Mouse (Mus musculus) kidney, postnatal 10 days (tissue): Measurements from ENCODE around the gene Ptpdc1.

Experiments
- DNase-seq: peaks from one replicate; pipeline ENCODE4 v3.0.0; 2021; ENCODE audit warnings: mixed read lengths

Gene Ptpdc1

GRCm38 (mm10) chr13:48582688-48583379 lies 42.6 kb downstream of the Ptpdc1 start:
- no peak for DNase-seq

GRCm38 (mm10) chr13:48578616-48579015 lies 46.8 kb downstream of the Ptpdc1 start:
- peak; percentile 60 for DNase-seq

- no peak for DNase-seq
Measured at GRCm38 (mm10) chr13:48577836-48578235, 47.6 kb downstream of the Ptpdc1 start.

- DNase-seq: no peak
Measured at GRCm38 (mm10) chr13:48577007-48577406, 48.5 kb downstream of the Ptpdc1 start.

- peak; percentile 70 for DNase-seq
Measured at GRCm38 (mm10) chr13:48574718-48575117, 50.7 kb downstream of the Ptpdc1 start.

- peak; percentile 64 for DNase-seq
Measured at GRCm38 (mm10) chr13:48573525-48574355, 51.7 kb downstream of the Ptpdc1 start.

- peak; percentile 74 for DNase-seq
Measured at GRCm38 (mm10) chr13:48572127-48572526, 53.3 kb downstream of the Ptpdc1 start.

GRCm38 (mm10) chr13:48571298-48571697 lies 54.2 kb downstream of the Ptpdc1 start:
- no peak for DNase-seq

GRCm38 (mm10) chr13:48569576-48570132 lies 55.8 kb downstream of the Ptpdc1 start:
- no peak for DNase-seq

- DNase-seq: no peak
Measured at GRCm38 (mm10) chr13:48567646-48568045, 57.8 kb downstream of the Ptpdc1 start.

GRCm38 (mm10) chr13:48566116-48566935 lies 59.1 kb downstream of the Ptpdc1 start:
- peak; percentile 97 for DNase-seq

GRCm38 (mm10) chr13:48564881-48565600 lies 60.4 kb downstream of the Ptpdc1 start:
- DNase-seq: no peak

GRCm38 (mm10) chr13:48562336-48562735 lies 63.1 kb downstream of the Ptpdc1 start:
- peak; percentile 47 for DNase-seq

- no peak for DNase-seq
Measured at GRCm38 (mm10) chr13:48561481-48561880, 64.0 kb downstream of the Ptpdc1 start.

- DNase-seq: peak; percentile 3
Measured at GRCm38 (mm10) chr13:48555976-48556375, 69.5 kb downstream of the Ptpdc1 start.

- peak; percentile 3 for DNase-seq
Measured at GRCm38 (mm10) chr13:48554552-48554951, 70.9 kb downstream of the Ptpdc1 start.

- peak; percentile 42 for DNase-seq
Measured at GRCm38 (mm10) chr13:48553511-48553910, 72.0 kb downstream of the Ptpdc1 start.

- DNase-seq: peak; percentile 95
Measured at GRCm38 (mm10) chr13:48552181-48553090, 73.0 kb downstream of the Ptpdc1 start.

GRCm38 (mm10) chr13:48548296-48548695 lies 77.2 kb downstream of the Ptpdc1 start:
- peak; percentile 5 for DNase-seq

GRCm38 (mm10) chr13:48547623-48548022 lies 77.8 kb downstream of the Ptpdc1 start:
- DNase-seq: no peak

GRCm38 (mm10) chr13:48546330-48546917 lies 79.0 kb downstream of the Ptpdc1 start:
- peak; percentile 100 for DNase-seq
